Mouse (Mus musculus): ENCODE measurements around the gene Apol11a.

GRCm38 (mm10) chr15:77561792-77562191 lies 53.7 kb downstream of the Apol11a start, which contains the start of gene 1700025B11Rik:
- TF ChIP-seq POLR2A (IDR thresholded peaks at IDR 0.05; ENCODE audit: low read depth, low read length) (no peak), CTCF (conservative IDR thresholded peaks at IDR 0.05; ENCODE audit: insufficient read depth, insufficient read length, low read depth, low read length) (no peak)

Measured in kidney, adult 2 months (tissue).